Mouse (Mus musculus) lung, embryonic 14.5 days (tissue): ENCODE measurements around the gene Ptk6. TPM values are rescaled to one million over a fixed set of nuclear protein-coding genes. Genes with fewer than 3 reads are reported as not detected.
A peak's percentile ranks its signal among the peaks of the same experiment; 100 is the strongest.

Experiments used
- ATAC-seq: fragments of 200-750 bp; cut with Nextera tagmentation; 2 replicates; pipeline ENCODE4 v1.8.0; 2017; ENCODE audit warnings: mild to moderate bottlenecking, moderate TSS enrichment, moderate library complexity; ENCODE audit not compliant: insufficient read depth
- DNase-seq: peaks from one replicate; pipeline ENCODE4 v3.0.0-alpha.2; 2015
- H3K27ac ChIP-seq: fragments of 300-500 bp; sonication (generic); 2 replicates; pipeline ENCODE4 v1.5.1; 2014; ENCODE audit warnings: low read depth, mild to moderate bottlenecking, moderate library complexity
- H3K27me3 ChIP-seq: fragments of 300-500 bp; sonication (generic); 2 replicates; pipeline ENCODE4 v1.6.1; 2014; ENCODE audit warnings: low read length, control low read depth; ENCODE audit not compliant: insufficient read depth
- H3K36me3 ChIP-seq: fragments of 300-500 bp; sonication (generic); 2 replicates; pipeline ENCODE4 v1.6.1; 2014; ENCODE audit warnings: control low read depth; ENCODE audit not compliant: insufficient read depth
- H3K4me1 ChIP-seq: fragments of 300-500 bp; sonication (generic); 2 replicates; pipeline ENCODE4 v1.6.1; 2014; ENCODE audit warnings: antibody characterized with exemption, control low read depth; ENCODE audit not compliant: insufficient read depth
- H3K4me2 ChIP-seq: fragments of 300-500 bp; sonication (generic); 2 replicates; pipeline ENCODE4 v1.6.1; 2014; ENCODE audit warnings: mild to moderate bottlenecking
- H3K4me3 ChIP-seq: fragments of 300-500 bp; sonication (generic); 2 replicates; pipeline ENCODE4 v1.5.1; 2014; ENCODE audit warnings: low read depth, low read length
- H3K9ac ChIP-seq: fragments of 300-500 bp; sonication (generic); 2 replicates; pipeline ENCODE4 v1.6.1; 2014
- H3K9me3 ChIP-seq: fragments of 300-500 bp; sonication (generic); 2 replicates; pipeline ENCODE4 v1.6.1; 2016; ENCODE audit warnings: low read depth, low read length, control low read depth
- CTCF ChIP-seq: IDR thresholded peaks from 2 replicates; pipeline ENCODE4 v1.5.1; 2016; ENCODE audit warnings: antibody characterized with exemption, low read depth
- WGBS: fragments of 180-500 bp; shearing (Covaris S2); extraction: QIAGEN DNeasy Blood & Tissue Kit; methylation state at CpG from one replicate; pipeline ENCODE4 v1.1.7; 2014; 5-methylcytosine and 5-hydroxymethylcytosine counted together
- polyA plus RNA-seq: library from polyadenylated mRNA; unstranded; fragments of >200 nt; fragmentation: Nextera tagmentation; extraction: Ambion mirVana; gene quantifications from 2 replicates; pipeline ENCODE4 v1.2.1, GENCODE M21; 2014

The Ptk6 gene
- polyA plus RNA-seq, 1 experiment from 2014 or later: not detected

- DNase-seq: no peak
- WGBS: 88% methylated on average over 13 of the region's 13 CpGs
- TF ChIP-seq CTCF: no peak
- no peak overlapping the region; the same call in 1 of the 2 replicates for H3K9ac ChIP-seq
- H3K4me3 ChIP-seq: peak overlapping the region; percentile 56
- H3K4me2 ChIP-seq: peak overlapping the region; percentile 72
- 0 out of 2 replicates have a peak, but pooled peaks cover 3% of the 10 kb centered on the region for H3K4me1 ChIP-seq
- no peak for ATAC-seq
- no peaks in the 10 kb centered on the region for H3K9me3 ChIP-seq
- H3K27me3 ChIP-seq: no peaks in the 10 kb centered on the region
- H3K27ac ChIP-seq: no peak overlapping the region
- H3K36me3 ChIP-seq: 0 out of 2 replicates have a peak, but pooled peaks cover 10% of the 10 kb centered on the region
Measured at GRCm38 (mm10) chr2:181240806-181241440, 38.3 kb upstream of the Ptk6 start.

- no peak for ATAC-seq
Measured at GRCm38 (mm10) chr2:181239261-181239660, 36.7 kb upstream of the Ptk6 start.

GRCm38 (mm10) chr2:181238861-181239260 is 36.3 kb upstream of the Ptk6 start:
- no peak for TF ChIP-seq CTCF
- WGBS: 65% methylated on average over 2 of the region's 2 CpGs
- H3K9me3 ChIP-seq: no peaks in the 10 kb centered on the region
- peaks cover 13% of the 10 kb centered on the region; the same call in 1 of the 2 replicates for H3K36me3 ChIP-seq
- H3K9ac ChIP-seq: no peak overlapping the region
- H3K27ac ChIP-seq: no peak overlapping the region
- no peaks in the 10 kb centered on the region for H3K27me3 ChIP-seq
- ATAC-seq: no peak
- 0 out of 2 replicates have a peak, but pooled peaks cover 3% of the 10 kb centered on the region for H3K4me1 ChIP-seq
- H3K4me2 ChIP-seq: no peak overlapping the region
- no peak for DNase-seq
- H3K4me3 ChIP-seq: no peak overlapping the region

More at GRCm38 (mm10) chr2:181239261-181239660, 36.7 kb upstream of the Ptk6 start:
- Histone ChIP-seq H3K4me2 (no peak overlapping the region), H3K4me1 (0 out of 2 replicates have a peak, but pooled peaks cover 3% of the 10 kb centered on the region), H3K9me3 (no peaks in the 10 kb centered on the region), H3K36me3 (0 out of 2 replicates have a peak, but pooled peaks cover 10% of the 10 kb centered on the region), H3K27me3 (no peaks in the 10 kb centered on the region), H3K27ac (no peak overlapping the region), H3K9ac (no peak overlapping the region), H3K4me3 (no peak overlapping the region)
- no peak for TF ChIP-seq CTCF
- no peak for DNase-seq
- WGBS: 89% methylated on average over 9 of the region's 9 CpGs

- 77% methylated on average over 10 of the region's 10 CpGs for WGBS
- ATAC-seq (no peak), DNase-seq (no peak)
- Histone ChIP-seq H3K4me3 (no peak overlapping the region), H3K36me3 (peaks cover 16% of the 10 kb centered on the region; the same call in 1 of the 2 replicates), H3K9ac (no peak overlapping the region), H3K4me2 (no peak overlapping the region), H3K27ac (no peak overlapping the region), H3K4me1 (0 out of 2 replicates have a peak, but pooled peaks cover 3% of the 10 kb centered on the region), H3K27me3 (no peaks in the 10 kb centered on the region), H3K9me3 (no peaks in the 10 kb centered on the region)
- no peak for TF ChIP-seq CTCF
Measured at GRCm38 (mm10) chr2:181238091-181238610, 35.6 kb upstream of the Ptk6 start.

- Histone ChIP-seq H3K27ac (no peak overlapping the region), H3K9me3 (no peaks in the 10 kb centered on the region), H3K4me3 (no peak overlapping the region), H3K36me3 (peaks cover 16% of the 10 kb centered on the region; the same call in 1 of the 2 replicates), H3K9ac (no peak overlapping the region), H3K4me1 (0 out of 2 replicates have a peak, but pooled peaks cover 3% of the 10 kb centered on the region), H3K27me3 (no peaks in the 10 kb centered on the region), H3K4me2 (no peak overlapping the region)
- DNase-seq (no peak), ATAC-seq (no peak)
- 86% methylated on average over 17 of the region's 17 CpGs for WGBS
- no peak for TF ChIP-seq CTCF
Measured at GRCm38 (mm10) chr2:181237251-181238014, 34.8 kb upstream of the Ptk6 start.

GRCm38 (mm10) chr2:181235681-181236566 is 33.3 kb upstream of the Ptk6 start:
- Histone ChIP-seq H3K36me3 (peaks cover 16% of the 10 kb centered on the region; the same call in 1 of the 2 replicates), H3K4me1 (no peaks in the 10 kb centered on the region), H3K27me3 (no peaks in the 10 kb centered on the region), H3K4me2 (no peak overlapping the region), H3K4me3 (no peak overlapping the region), H3K27ac (no peak overlapping the region), H3K9me3 (no peaks in the 10 kb centered on the region), H3K9ac (no peak overlapping the region)
- TF ChIP-seq CTCF: peak; percentile 40
- ATAC-seq (no peak), DNase-seq (no peak)
- 76% methylated on average over 23 of the region's 23 CpGs for WGBS
